Mouse (Mus musculus): ENCODE measurements around the gene Fan1. TPM values are rescaled to one million over a fixed set of nuclear protein-coding genes. Genes with fewer than 3 reads are reported as not detected.

The Fan1 gene
- 4.1 and 4.2 TPM in 2 replicates for polyA plus RNA-seq (2014; fragmentation: Nextera tagmentation; extraction: Ambion mirVana)

DNA sequence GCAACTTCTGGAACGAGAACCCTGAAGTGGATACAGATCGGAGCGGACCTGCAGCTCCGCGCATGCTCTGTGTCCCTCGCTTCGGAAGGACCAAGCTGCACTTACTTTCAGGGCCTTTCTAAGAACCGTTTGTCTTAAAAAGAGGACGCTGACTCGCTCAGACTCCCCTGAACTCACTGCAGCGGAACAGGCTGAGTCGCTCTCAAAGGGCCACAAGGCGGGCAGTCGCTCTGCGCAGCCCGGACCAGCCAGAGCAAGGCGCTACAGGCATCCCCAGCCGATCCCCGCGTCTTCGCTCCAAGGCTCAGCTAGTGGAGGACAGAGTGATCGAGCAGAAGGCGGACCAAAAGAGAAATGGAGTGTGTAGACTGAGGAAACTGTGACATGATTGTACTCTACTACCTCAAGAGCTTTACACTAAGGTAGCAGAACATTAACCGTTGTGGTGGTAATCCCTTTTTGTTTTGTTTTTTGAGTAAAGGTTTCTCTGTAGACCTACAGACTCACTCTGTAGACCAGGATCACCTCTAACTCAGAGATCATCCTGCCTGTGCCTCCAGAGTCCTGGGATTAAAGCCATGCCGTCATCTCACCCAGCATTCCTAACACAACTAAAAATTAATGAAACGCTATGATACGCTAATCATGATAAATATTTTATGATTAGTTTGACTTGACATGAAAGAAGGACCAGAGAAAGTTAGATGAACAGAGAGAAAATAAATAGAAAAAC, at the start of gene Fan1:
TSS of gene Fan1 (minus strand) at position 266 of the 733 bp plus-strand sequence.
- WGBS = 3% methylated on average over 27 of the region's 27 CpGs
- no peaks in the 10 kb centered on the region for H3K27me3 ChIP-seq (ENCODE audit: control insufficient read depth, insufficient read depth, low read length)
- H3K4me3 ChIP-seq (ENCODE audit: control insufficient read depth in 1 of 2, insufficient read depth in 1 of 2, low read depth in 1 of 2, low read length in 2 of 2) = peak within 1 kb of the TSS; percentile 66 to 83
- peak; percentile 88 for ATAC-seq (ENCODE audit: insufficient number of reproducible peaks, insufficient read depth, low FRiP score, low read depth)
- H3K27ac ChIP-seq (replicated peaks in 1 of 2; ENCODE audit: control insufficient read depth in 1 of 2, insufficient read depth in 1 of 2, low read depth in 2 of 2, low read length in 2 of 2) = peak within 1 kb of the TSS; percentile 91 to 97
- peaks cover 2 to 3% of the 10 kb centered on the region in 2 experiments; a peak in 1 of 4 replicates for H3K4me1 ChIP-seq (ENCODE audit: control insufficient read depth in 2 of 2, insufficient read depth in 2 of 2, low read length in 2 of 2)
- H3K36me3 ChIP-seq (ENCODE audit: control insufficient read depth, insufficient read depth, low read length) = peaks cover 42% of the 10 kb centered on the region
- no peaks in the 10 kb centered on the region for H3K9me3 ChIP-seq (ENCODE audit: control insufficient read depth, low read length)
- H3K9ac ChIP-seq (ENCODE audit: low read length) = peak within 1 kb of the TSS; percentile 83
- peak within 1 kb of the TSS; percentile 87 for H3K4me2 ChIP-seq (ENCODE audit: low read length)

DNA sequence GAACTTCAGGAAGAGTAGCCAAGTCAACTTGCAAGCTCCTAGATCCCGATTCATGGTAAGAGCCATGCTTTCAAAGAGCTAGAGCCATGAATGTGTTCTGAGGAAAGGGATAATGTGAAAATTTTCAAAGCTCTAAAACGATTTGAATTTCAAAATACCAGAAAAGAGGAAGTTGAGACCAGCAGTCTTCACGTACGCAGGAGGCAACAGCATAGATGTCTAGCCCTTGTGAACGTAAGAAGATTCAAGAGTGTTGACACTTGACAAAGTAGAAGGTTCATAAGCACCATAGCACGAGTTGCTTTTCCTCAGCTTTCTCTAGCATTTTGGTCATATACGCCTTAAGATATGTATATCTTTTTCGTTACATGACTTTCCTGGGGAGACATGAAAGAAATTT, 30.1 kb upstream of the Fan1 start:
- H3K9me3 ChIP-seq (ENCODE audit: control insufficient read depth, low read length) = no peaks in the 10 kb centered on the region
- no peak overlapping the region for H3K27ac ChIP-seq (replicated peaks in 1 of 2; ENCODE audit: control insufficient read depth in 1 of 2, insufficient read depth in 1 of 2, low read depth in 2 of 2, low read length in 2 of 2)
- H3K36me3 ChIP-seq (ENCODE audit: control insufficient read depth, insufficient read depth, low read length) = peaks cover 20% of the 10 kb centered on the region; the same call in 1 of the 2 replicates
- H3K27me3 ChIP-seq (ENCODE audit: control insufficient read depth, insufficient read depth, low read length) = no peaks in the 10 kb centered on the region
- ATAC-seq (ENCODE audit: insufficient number of reproducible peaks, insufficient read depth, low FRiP score, low read depth) = no peak
- no peak overlapping the region for H3K4me2 ChIP-seq (ENCODE audit: low read length)
- no peak overlapping the region for H3K4me3 ChIP-seq (ENCODE audit: control insufficient read depth in 1 of 2, insufficient read depth in 1 of 2, low read depth in 1 of 2, low read length in 2 of 2)
- H3K9ac ChIP-seq (ENCODE audit: low read length) = no peak overlapping the region
- no peaks in the 10 kb centered on the region for H3K4me1 ChIP-seq (ENCODE audit: control insufficient read depth in 2 of 2, insufficient read depth in 2 of 2, low read length in 2 of 2)
- 84% methylated on average over 8 of the region's 8 CpGs for WGBS

DNA sequence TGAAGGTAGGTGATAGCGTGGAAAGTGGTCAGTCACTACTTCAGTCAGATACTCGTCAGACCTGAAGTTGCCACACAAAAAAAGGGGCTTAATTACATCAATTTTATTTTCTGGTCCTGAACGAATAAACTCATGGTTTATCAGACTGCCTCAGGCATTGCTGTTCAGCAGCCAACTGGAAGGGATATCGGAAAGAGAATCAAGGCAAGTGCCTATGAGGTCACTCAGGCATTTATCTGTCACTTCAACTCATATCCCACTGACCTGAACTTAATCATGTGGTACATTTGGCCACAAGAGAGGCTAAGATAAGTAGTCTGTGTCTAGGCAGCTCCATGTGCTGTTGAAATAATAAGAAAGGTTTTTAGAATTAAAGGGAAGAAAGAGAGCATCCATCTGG, 28.6 kb upstream of the Fan1 start:
- Histone ChIP-seq H3K9me3 (ENCODE audit: control insufficient read depth, low read length) (no peaks in the 10 kb centered on the region), H3K27me3 (ENCODE audit: control insufficient read depth, insufficient read depth, low read length) (no peaks in the 10 kb centered on the region), H3K27ac (replicated peaks in 1 of 2; ENCODE audit: control insufficient read depth in 1 of 2, insufficient read depth in 1 of 2, low read depth in 2 of 2, low read length in 2 of 2) (no peak overlapping the region), H3K4me1 (ENCODE audit: control insufficient read depth in 2 of 2, insufficient read depth in 2 of 2, low read length in 2 of 2) (no peaks in the 10 kb centered on the region), H3K36me3 (ENCODE audit: control insufficient read depth, insufficient read depth, low read length) (peaks cover 20% of the 10 kb centered on the region; the same call in 1 of the 2 replicates), H3K9ac (ENCODE audit: low read length) (no peak overlapping the region), H3K4me3 (ENCODE audit: control insufficient read depth in 1 of 2, insufficient read depth in 1 of 2, low read depth in 1 of 2, low read length in 2 of 2) (no peak overlapping the region), H3K4me2 (ENCODE audit: low read length) (no peak overlapping the region)
- 78% methylated on average over 4 of the region's 4 CpGs for WGBS
- ATAC-seq (ENCODE audit: insufficient number of reproducible peaks, insufficient read depth, low FRiP score, low read depth) = no peak

DNA sequence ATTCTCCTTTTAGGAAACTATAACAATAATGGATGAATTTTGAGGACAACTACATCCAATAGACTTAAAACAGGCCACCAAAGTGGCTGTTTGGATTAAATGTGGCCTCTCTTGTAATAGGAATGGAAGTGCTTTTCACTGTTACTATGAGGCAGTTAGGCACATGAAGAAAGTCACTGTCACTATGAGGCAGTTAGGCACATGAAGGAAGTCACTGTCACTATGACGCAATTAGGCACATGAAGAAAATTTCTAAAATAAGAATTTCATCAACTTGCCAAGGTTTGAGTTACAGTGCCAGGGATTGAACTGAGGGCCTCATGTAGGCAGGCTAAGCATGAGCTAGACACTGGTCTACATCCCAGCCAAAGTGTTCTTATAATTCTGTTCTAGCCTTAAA, 26.8 kb upstream of the Fan1 start:
- H3K27ac ChIP-seq (replicated peaks in 1 of 2; ENCODE audit: control insufficient read depth in 1 of 2, insufficient read depth in 1 of 2, low read depth in 2 of 2, low read length in 2 of 2) = no peak overlapping the region
- no peak overlapping the region for H3K4me2 ChIP-seq (ENCODE audit: low read length)
- no peaks in the 10 kb centered on the region for H3K27me3 ChIP-seq (ENCODE audit: control insufficient read depth, insufficient read depth, low read length)
- peaks cover 17% of the 10 kb centered on the region; the same call in 1 of the 2 replicates for H3K36me3 ChIP-seq (ENCODE audit: control insufficient read depth, insufficient read depth, low read length)
- 90% methylated on average over 1 of the region's 1 CpGs for WGBS
- no peaks in the 10 kb centered on the region for H3K9me3 ChIP-seq (ENCODE audit: control insufficient read depth, low read length)
- ATAC-seq (ENCODE audit: insufficient number of reproducible peaks, insufficient read depth, low FRiP score, low read depth) = no peak
- no peak overlapping the region for H3K4me3 ChIP-seq (ENCODE audit: control insufficient read depth in 1 of 2, insufficient read depth in 1 of 2, low read depth in 1 of 2, low read length in 2 of 2)
- H3K4me1 ChIP-seq (ENCODE audit: control insufficient read depth in 2 of 2, insufficient read depth in 2 of 2, low read length in 2 of 2) = no peaks in the 10 kb centered on the region
- H3K9ac ChIP-seq (ENCODE audit: low read length) = no peak overlapping the region

DNA sequence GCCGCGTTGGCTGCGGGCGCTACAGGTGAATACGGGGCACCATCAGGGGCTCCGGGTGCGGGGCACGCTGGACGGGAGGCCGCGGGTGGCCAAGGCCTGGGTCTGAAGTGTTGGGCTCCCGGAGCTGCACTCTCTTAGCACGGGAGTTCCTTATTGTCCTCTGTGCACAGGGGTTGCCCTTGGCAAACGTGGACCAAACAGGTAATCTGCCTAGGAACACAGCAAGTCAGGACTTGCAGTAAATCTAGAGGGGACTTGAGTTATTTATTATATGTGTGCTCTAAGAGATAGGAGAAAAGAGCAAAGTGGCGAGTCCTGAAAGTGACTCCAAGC, 18.9 kb upstream of the Fan1 start:
- WGBS = under 1% methylated on average over 15 of the region's 15 CpGs
- peaks cover 0 to 14% of the 10 kb centered on the region in 2 experiments; a peak in 3 of 4 replicates for H3K4me1 ChIP-seq (ENCODE audit: control insufficient read depth in 2 of 2, insufficient read depth in 2 of 2, low read length in 2 of 2)

DNA sequence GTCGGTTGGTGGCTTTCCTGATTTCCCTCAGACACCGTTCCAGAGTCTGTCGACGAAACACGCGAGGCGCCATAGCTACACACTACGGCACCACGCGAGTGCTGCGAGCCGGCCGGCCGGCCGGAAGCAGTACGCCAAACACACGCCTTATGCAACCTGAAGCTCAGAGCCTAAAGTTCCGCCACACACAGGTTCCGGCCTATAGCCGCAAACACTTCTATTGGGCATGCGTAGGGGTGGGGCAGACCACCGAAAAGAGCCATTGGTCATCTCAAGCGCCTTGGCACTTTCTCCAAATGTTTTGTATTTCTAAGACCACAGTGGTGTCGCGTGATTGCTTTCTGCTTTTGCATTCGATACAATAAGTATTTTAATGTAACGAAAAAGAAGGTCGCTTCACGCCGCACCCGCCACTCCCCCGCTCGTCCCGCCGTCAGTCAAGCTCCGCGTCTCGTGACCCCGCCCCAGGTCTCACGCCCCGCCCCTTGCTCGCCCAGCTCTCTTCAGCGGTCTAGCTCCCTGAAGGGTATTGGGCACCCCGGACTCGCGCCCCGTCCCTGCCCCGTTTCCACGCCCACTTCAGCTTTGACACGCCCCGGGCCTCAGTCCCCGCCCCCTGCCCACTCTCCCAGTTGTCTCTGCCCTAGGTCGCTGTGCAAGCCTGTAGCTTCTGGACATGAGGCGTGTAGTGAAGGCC, 18.4 kb upstream of the Fan1 start, which contains the start of the genes Mphosph10 and Mcee:
TSS of gene Mphosph10 (minus strand) at position 147 of the 697 bp plus-strand sequence.
TSS of gene Mcee (plus strand) at position 486 of the 697 bp plus-strand sequence.
- ATAC-seq (ENCODE audit: insufficient number of reproducible peaks, insufficient read depth, low FRiP score, low read depth) = peak; percentile 100
- H3K4me2 ChIP-seq (ENCODE audit: low read length) = peak within 1 kb of the TSS; percentile 98
- under 1% methylated on average over 54 of the region's 54 CpGs for WGBS
- peak within 1 kb of the TSS; percentile 77 to 88 for H3K27ac ChIP-seq (replicated peaks in 1 of 2; ENCODE audit: control insufficient read depth in 1 of 2, insufficient read depth in 1 of 2, low read depth in 2 of 2, low read length in 2 of 2)
- H3K36me3 ChIP-seq (ENCODE audit: control insufficient read depth, insufficient read depth, low read length) = peaks cover 25% of the 10 kb centered on the region
- H3K4me1 ChIP-seq (ENCODE audit: control insufficient read depth in 2 of 2, insufficient read depth in 2 of 2, low read length in 2 of 2) = peaks cover 0 to 14% of the 10 kb centered on the region in 2 experiments; a peak in 3 of 4 replicates
- peak within 1 kb of the TSS; percentile 82 to 98 for H3K4me3 ChIP-seq (ENCODE audit: control insufficient read depth in 1 of 2, insufficient read depth in 1 of 2, low read depth in 1 of 2, low read length in 2 of 2)
- H3K9me3 ChIP-seq (ENCODE audit: control insufficient read depth, low read length) = no peaks in the 10 kb centered on the region
- no peaks in the 10 kb centered on the region for H3K27me3 ChIP-seq (ENCODE audit: control insufficient read depth, insufficient read depth, low read length)
- H3K9ac ChIP-seq (ENCODE audit: low read length) = peak within 1 kb of the TSS; percentile 91

More for the DNA sequence above, 18.9 kb upstream of the Fan1 start:
- H3K36me3 ChIP-seq (ENCODE audit: control insufficient read depth, insufficient read depth, low read length) = peaks cover 20% of the 10 kb centered on the region
- H3K4me3 ChIP-seq (ENCODE audit: control insufficient read depth in 1 of 2, insufficient read depth in 1 of 2, low read depth in 1 of 2, low read length in 2 of 2) = peak overlapping the region; percentile 82 to 98
- H3K9me3 ChIP-seq (ENCODE audit: control insufficient read depth, low read length) = no peaks in the 10 kb centered on the region
- no peaks in the 10 kb centered on the region for H3K27me3 ChIP-seq (ENCODE audit: control insufficient read depth, insufficient read depth, low read length)
- peak overlapping the region; percentile 62 for H3K4me2 ChIP-seq (ENCODE audit: low read length)
- H3K27ac ChIP-seq (replicated peaks in 1 of 2; ENCODE audit: control insufficient read depth in 1 of 2, insufficient read depth in 1 of 2, low read depth in 2 of 2, low read length in 2 of 2) = peak overlapping the region; percentile 77 to 88
- peak overlapping the region; percentile 91 for H3K9ac ChIP-seq (ENCODE audit: low read length)
- ATAC-seq (ENCODE audit: insufficient number of reproducible peaks, insufficient read depth, low FRiP score, low read depth) = peak; percentile 52; the same call in 1 of the 2 replicates

DNA sequence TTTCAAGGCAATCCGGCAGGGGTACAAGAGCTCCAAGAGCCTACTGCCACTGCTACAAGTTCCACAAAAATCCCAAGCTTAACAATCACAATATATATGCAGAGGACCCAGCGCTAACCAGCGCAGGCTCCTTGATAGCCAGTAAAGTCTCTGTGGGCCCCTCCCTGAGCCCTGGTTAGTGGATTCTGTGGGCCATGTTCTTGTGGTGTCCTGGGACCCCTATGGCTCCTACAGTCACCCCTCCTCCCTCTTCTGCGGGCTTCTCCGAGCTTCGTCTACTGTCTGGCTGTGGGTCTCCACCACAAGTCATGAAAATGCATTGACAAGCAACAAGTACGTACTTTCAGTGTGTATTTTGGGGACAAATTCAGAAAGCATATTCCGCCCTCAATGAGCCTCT, 17.6 kb upstream of the Fan1 start:
- peak overlapping the region; percentile 16 to 62; a peak in 1 of 4 replicates for H3K27ac ChIP-seq (replicated peaks in 1 of 2; ENCODE audit: control insufficient read depth in 1 of 2, insufficient read depth in 1 of 2, low read depth in 2 of 2, low read length in 2 of 2)
- no peaks in the 10 kb centered on the region for H3K27me3 ChIP-seq (ENCODE audit: control insufficient read depth, insufficient read depth, low read length)
- peaks cover 33% of the 10 kb centered on the region for H3K36me3 ChIP-seq (ENCODE audit: control insufficient read depth, insufficient read depth, low read length)
- peak overlapping the region; percentile 88 for H3K9ac ChIP-seq (ENCODE audit: low read length)
- no peak for ATAC-seq (ENCODE audit: insufficient number of reproducible peaks, insufficient read depth, low FRiP score, low read depth)
- no peaks in the 10 kb centered on the region for H3K9me3 ChIP-seq (ENCODE audit: control insufficient read depth, low read length)
- peaks cover 0 to 14% of the 10 kb centered on the region in 2 experiments; a peak in 3 of 4 replicates for H3K4me1 ChIP-seq (ENCODE audit: control insufficient read depth in 2 of 2, insufficient read depth in 2 of 2, low read length in 2 of 2)
- H3K4me2 ChIP-seq (ENCODE audit: low read length) = peak overlapping the region; percentile 98
- peak overlapping the region; percentile 82 to 98 for H3K4me3 ChIP-seq (ENCODE audit: control insufficient read depth in 1 of 2, insufficient read depth in 1 of 2, low read depth in 1 of 2, low read length in 2 of 2)
- 2% methylated on average over 8 of the region's 8 CpGs for WGBS
